Mouse (Mus musculus) brain, embryonic 18.5 days (tissue): Measurements from ENCODE around the gene Ralgds.

Experiments
- DNase-seq: peaks from one replicate; pipeline ENCODE4 v3.0.0-alpha.2; 2012; ENCODE audit warnings: low read depth, low spot score

The Ralgds gene

DNA sequence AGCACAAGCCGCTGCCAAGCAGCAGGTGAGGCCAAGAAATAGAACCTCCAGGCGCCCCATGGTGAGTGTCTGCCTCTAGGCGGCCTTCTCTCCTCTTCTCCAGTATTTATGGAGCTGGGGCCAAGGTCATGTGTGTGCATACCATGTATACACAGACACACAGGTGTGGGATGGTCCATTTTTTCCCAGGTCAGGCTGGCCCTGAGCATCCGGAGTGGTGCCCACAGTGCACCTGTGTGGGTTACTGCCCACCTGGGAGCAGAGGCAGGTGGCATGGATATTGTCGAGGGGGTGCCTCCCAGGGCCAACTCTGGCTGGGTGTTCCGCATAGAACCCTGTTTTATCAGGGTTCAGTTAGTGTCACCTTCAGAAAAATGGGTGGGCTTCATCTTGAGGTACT, 50.4 kb downstream of the Ralgds start, which contains the start of gene Cel:
Gene Cel (minus strand): TSS at position 101 of the 400 bp plus-strand sequence.
- DNase-seq, result no peak

DNA sequence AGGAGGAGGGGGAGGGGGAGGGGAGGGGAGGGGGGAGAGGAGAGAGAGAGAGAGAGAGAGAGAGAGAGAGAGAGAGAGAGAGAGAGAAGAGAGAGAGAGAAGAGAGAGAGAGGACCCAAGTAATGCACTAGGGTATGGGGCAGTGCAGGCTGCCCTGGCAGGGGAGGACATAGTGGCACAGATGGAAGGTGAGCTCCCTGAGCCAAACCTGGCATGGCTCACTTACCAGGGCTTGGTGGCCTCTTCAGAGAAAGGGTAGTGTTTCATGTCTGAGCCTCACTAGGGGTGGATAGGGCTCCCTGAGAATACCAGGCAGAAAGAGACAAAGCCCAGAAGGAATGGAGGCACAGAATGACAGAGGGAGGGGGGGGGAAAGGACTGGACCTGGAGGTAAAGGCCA, 50.9 kb downstream of the Ralgds start:
- no peak for DNase-seq

DNA sequence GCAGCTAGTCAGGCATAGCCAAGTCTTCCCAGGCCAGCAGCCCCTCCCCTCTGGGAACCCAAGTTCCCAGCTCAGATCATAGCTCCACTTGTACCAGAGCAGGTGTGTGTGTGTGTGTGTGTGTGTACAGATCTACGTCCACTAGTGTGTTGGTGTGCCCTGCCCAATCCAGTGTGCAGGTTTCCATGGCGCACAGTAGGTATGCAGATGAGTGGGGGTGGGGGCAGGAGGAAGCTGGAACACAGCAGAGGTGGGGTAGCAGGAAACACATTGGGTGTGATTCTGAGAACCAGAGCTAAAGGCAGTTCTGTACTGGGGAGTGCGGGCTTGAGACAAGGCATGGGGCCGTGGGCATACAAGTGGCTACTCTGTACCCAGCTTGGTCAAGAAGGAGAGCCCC, 51.5 kb downstream of the Ralgds start:
- no peak for DNase-seq

- DNase-seq, result no peak
These were observed 53.6 kb downstream of the Ralgds start for GRCm38 (mm10) chr2:28566545-28566944.

DNA sequence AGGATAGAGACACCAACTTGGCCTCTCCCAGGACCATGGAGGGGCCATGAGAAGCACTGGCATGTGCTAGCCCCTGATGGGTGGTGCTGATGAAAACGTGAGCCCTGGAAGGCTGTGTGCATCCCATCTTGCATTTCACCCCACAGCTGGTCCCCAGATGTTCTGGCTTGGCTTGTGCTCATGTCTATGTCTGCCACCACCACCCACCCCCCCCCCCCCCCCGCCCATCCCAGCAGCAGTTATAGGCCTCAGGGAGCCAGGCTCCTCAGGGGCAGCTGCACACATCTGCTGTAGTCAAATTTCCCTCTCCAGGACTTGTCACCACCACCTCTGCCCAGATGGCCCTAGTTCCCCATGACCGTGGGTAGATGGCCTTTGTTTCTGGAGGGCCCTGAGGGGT, 57.0 kb downstream of the Ralgds start:
- DNase-seq, result no peak

DNA sequence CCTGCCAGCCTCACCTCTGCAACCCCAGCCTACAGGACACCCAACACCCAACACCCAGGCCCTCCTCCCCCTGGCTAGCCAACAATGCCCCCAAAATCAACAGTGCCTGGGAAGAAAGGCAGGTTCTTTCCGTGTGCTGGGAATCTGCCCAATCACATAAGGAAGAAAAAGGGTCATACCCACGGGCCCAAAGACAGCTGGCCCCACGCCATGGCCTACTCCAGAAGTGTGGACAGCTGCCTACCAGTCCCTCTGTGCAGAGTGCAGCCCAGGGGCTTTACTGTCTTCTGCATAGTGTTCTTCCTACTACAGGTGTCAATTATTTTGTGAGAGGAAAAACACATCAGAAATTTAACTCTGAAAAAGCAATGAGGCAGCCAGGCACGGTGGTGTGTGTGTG, 62.4 kb downstream of the Ralgds start:
- DNase-seq, result no peak

GRCm38 (mm10) chr2:28576815-28577214, 63.9 kb downstream of the Ralgds start:
- DNase-seq, result no peak

DNA sequence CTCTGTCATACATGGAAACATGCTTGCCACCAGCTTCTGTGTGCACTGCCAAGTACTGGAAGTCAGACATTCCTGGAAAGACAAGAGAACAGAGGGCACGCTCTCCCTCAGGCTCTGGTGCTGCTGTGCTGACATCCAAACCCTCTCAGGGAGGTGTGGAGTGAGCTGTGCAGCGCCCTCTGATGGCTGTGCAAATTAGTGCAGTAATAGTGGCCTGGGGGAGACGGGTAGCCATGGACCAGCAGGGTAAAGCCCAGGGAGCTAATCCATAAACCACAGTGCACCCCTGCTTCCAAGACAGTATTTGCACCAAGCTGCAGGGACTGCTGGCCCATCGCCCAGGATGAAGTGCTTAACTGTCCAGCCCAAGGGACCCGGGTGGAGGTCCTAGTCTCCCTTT, 65.1 kb downstream of the Ralgds start:
- no peak for DNase-seq

DNA sequence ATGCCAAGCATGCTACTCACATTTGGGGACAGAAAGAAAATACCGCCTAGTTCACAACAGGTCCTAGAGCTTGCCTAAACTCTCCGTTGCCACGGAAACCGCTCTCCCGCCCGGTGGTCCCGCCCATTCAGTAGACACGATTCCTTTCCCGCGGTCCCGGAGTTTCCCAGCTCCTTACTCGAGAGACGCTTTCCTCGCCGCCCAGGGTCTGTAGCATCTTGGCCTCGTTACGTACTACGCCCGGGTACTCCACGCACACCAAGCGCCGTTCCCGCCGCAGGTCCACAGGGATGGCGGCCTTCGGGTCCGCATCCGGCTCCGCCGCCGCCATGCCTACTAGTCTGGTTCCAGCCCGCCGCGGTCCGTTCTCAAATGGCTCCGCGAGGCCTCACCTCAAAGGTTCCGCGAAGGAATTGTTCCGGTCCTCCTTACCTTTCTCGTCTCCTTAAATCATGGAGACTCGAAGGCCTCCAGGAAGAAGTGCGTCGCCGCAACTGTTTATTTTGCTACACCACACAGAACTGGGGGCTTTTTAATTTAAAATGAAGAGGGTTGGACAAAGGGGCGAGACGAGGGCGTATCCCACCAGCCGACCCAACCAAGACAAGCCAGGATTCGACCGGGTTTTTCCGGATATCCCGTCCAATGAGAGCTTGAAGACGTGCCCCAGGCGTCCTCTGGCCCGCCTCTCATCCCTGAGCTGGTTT, 69.9 kb downstream of the Ralgds start:
- peak; percentile 85 for DNase-seq

DNA sequence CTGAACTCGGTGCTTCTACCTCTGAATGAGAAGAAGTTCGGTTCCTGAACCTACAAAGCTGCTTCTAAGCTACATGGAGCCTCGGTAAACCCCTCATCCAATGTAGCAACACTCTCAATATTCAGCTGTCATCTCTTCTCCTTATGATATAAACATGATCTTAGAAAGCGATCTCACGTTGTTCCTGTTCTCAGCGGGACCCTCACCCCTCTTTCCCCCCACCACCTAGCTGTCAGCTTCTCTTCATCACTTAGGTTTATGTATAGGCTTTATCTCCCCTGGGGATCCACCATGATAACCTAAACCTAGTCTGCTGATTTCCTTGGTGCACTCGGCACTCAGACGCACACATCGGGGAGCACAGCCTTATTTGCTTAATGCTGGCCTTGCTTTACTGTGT, 70.7 kb downstream of the Ralgds start, which contains the start of gene Gtf3c5:
Gene Gtf3c5 (minus strand): TSS at position 101 of the 400 bp plus-strand sequence.
- DNase-seq, result no peak

DNA sequence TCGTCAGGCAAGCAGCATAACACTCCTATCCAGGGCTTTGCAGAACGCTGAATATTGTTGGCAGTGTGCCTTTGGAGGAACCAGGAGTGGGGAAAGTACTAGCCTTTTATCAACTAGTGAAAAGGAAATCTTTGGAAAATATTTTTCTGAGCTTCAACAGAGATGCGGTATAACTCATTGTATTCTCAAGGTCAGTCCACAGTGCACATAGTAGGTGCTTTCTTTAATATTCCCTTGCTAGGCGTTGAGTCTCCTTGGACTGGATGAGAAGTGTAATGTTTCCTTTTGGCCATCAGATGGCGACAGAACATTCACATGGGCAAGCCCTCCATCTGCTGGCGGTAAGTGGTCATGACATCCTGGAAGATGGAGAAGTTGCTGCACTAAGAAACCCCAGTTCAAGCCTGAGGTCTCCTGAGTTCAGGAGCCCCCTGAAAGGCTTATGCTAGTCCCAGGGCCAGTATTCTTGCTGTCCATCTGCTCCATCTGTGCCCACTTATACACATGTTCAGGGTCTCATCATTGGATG, 72.2 kb downstream of the Ralgds start:
- peak; percentile 46 for DNase-seq

- no peak for DNase-seq
These were observed 72.8 kb downstream of the Ralgds start for GRCm38 (mm10) chr2:28585730-28586129.

DNA sequence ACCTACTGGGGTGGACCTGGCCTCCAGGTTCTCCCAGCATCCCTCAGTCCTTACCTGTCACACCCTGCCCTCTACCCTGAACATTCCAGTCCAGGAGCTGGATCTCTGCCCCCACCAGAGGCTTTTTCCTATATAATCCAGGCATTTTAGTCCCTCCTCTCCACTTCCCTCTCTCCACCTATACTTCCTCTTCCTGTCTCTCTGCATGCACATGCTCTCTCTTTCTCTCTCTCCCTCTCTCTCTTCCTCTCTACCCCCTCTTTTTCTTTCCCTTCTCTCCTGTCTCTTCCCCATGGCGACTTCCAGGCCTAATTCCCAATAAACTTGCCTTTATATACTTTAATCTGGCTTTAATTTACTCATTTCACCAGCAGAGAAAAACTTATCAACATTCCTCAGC, 75.6 kb downstream of the Ralgds start:
- no peak for DNase-seq

- DNase-seq, result no peak
These were observed 78.6 kb downstream of the Ralgds start for GRCm38 (mm10) chr2:28591479-28591878.

- DNase-seq, result no peak
These were observed 79.9 kb downstream of the Ralgds start for GRCm38 (mm10) chr2:28592809-28593208.

- no peak for DNase-seq
These were observed 83.1 kb downstream of the Ralgds start for GRCm38 (mm10) chr2:28596021-28596420.

DNA sequence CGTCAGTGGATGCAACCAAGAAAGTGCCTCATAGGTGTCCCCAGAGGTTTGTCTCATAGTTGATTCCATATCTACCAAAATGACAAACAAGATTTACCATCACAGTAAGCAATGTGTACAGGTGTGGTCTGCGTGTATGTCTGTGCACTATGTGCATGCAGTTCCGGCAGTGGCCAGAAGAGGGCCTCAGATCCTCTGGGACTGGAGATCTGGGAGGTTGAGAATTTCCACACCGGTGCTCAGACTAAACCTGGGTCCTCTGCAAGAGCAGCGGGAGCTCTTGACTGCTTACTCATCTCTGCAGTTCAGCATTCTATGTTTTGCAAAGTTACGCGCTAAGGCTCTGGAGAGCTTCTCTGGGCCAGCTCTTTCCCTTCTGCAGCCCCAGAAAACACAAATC, 84.1 kb downstream of the Ralgds start:
- DNase-seq, result no peak

DNA sequence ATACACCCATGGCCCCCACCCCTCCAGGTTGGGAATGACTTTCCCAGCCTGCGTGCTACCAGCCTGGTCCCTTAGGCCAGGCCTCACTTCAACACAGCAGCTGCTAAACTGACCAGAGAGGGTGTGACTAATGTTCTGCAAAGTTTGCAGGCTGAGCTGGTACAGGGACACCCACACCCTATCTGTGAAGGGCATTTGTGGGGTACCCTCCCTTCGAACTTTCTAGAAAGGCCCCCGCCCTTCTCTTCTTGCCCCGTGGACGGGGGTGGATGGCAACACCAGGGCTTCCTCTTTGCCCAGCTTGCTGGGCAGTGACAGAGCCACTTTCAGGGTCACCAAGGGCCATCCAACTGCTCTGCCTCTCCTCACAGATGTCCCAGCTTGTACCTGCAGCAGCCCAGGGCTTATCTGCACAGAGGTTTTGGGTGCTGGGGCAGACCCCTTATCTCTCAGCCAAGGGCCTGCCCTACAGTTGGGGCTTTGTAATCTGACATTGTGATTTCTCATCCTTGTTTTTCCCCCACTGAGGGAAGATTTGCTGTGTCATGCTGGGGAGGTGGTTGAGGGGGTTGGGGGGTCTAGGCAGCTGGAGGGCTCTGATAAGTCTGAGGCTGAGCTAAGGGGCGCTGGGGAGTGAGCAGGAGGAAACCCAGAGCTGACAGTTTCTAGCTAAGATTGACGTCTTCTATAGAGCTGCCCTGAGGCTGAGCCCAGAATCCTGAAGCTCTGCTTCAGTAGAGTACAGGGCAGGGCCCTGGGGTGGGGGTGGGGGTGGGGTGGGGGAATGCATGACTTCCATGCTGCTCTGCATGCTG, 85.0 kb downstream of the Ralgds start:
- DNase-seq, result no peak

DNA sequence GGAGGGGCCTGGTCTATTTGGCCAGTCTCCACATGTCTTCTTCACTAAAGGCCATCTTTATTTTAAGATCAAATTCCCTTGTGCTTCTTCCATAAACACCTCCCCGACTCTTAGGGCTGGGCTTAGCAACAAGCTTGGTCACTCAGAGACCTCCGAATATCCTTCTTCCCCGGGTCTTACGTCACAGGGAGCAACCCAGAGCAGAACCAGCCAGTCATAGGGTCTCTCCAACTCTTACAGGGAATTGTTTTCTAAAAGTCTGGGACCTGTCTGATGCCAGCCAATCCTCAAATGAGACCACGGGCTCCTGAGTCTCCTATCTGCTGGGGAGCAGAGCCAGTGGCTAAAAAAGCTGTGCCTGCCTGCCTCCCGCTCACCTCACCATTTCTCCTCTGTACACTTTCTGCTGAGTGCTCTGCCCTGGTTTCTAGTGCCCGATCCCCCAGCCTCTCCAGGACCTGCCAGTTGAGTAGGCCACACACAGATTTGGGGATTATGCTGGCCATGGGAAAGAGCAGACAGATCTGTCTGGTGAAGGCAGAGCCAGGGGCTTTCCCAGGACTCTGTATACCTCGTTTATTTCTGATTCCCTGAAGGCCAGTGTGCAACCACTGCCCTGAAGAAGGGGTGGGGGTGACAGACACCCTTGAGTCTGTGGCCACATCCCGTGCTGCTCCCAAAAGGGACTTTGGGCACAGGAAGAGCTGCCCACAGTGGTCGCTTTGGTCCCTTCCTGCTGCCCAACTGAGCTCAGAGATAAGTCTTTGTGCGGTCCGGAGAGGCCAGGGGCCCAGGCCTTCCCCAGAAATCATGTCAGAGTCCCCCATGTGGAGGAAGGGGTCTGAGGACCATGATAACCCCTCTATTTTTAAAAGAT, 86.0 kb downstream of the Ralgds start:
- no peak for DNase-seq

DNA sequence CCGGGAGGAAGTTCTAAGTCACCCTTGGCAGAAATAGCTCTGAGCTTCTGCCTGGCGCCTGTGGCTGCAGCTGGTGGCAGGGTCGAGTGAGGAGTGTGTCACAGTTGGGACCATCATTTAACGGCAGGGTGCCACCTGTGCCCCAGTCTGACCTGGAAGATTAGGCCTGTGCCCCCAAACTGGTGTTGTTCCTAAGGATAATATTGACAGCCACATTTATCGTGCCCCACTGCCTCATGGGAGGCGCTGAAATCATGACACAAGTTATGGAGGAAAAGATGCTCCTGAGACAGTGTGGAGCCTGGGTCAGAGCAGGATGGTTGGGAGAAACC, 86.6 kb downstream of the Ralgds start:
- no peak for DNase-seq

- DNase-seq, result no peak
These were observed 89.0 kb downstream of the Ralgds start for GRCm38 (mm10) chr2:28601720-28602590.
